Mouse (Mus musculus): ENCODE results near the gene Frmd8. TPM values are rescaled to one million over a fixed set of nuclear protein-coding genes. Genes with fewer than 3 reads are reported as not detected.

Frmd8 gene
- polyA plus RNA-seq, 1 experiment from 2014 or later = 13.1 TPM

Other genes starting within 250 kb of the Frmd8 start
- 29.8 and 35.8 TPM in 2 replicates for gene Rela, start 237.8 kb downstream of the Frmd8 start, polyA plus RNA-seq (2014; fragmentation: Nextera tagmentation; extraction: Ambion mirVana)
- 9.2 and 10.2 TPM in 2 replicates for gene Sipa1, start 211.6 kb downstream of the Frmd8 start, polyA plus RNA-seq (2014; fragmentation: Nextera tagmentation; extraction: Ambion mirVana)
- 9.2 and 11.8 TPM in 2 replicates for gene Map3k11, start 186.5 kb downstream of the Frmd8 start, polyA plus RNA-seq (2014; fragmentation: Nextera tagmentation; extraction: Ambion mirVana)
- gene Pcnx3, start 186.4 kb downstream of the Frmd8 start, polyA plus RNA-seq (2014; fragmentation: Nextera tagmentation; extraction: Ambion mirVana) = 20.9 and 24.6 TPM in 2 replicates
- 0.17 TPM in 1 of 2 replicates, not detected in the other for gene Kcnk7, start 170.9 kb downstream of the Frmd8 start, polyA plus RNA-seq (2014; fragmentation: Nextera tagmentation; extraction: Ambion mirVana)
- gene Ehbp1l1, start 149.0 kb downstream of the Frmd8 start, polyA plus RNA-seq (2014; fragmentation: Nextera tagmentation; extraction: Ambion mirVana) = 7.0 and 10.1 TPM in 2 replicates
- gene Fam89b, start 145.6 kb downstream of the Frmd8 start, polyA plus RNA-seq (2014; fragmentation: Nextera tagmentation; extraction: Ambion mirVana) = 204 and 233 TPM in 2 replicates
- gene Ltbp3, start 134.4 kb downstream of the Frmd8 start, polyA plus RNA-seq (2014; fragmentation: Nextera tagmentation; extraction: Ambion mirVana) = 8.5 and 10.7 TPM in 2 replicates
- 56.1 and 67.9 TPM in 2 replicates for gene Scyl1, start 103.9 kb downstream of the Frmd8 start, polyA plus RNA-seq (2014; fragmentation: Nextera tagmentation; extraction: Ambion mirVana)
- 1.7 TPM in 2 replicates for gene Slc25a45, start 2.5 kb upstream of the Frmd8 start, polyA plus RNA-seq (2014; fragmentation: Nextera tagmentation; extraction: Ambion mirVana)
- gene Tigd3, start 18.9 kb upstream of the Frmd8 start, polyA plus RNA-seq (2014; fragmentation: Nextera tagmentation; extraction: Ambion mirVana) = 7.0 and 7.1 TPM in 2 replicates
- 127 and 136 TPM in 2 replicates for gene Dpf2, start 37.7 kb upstream of the Frmd8 start, polyA plus RNA-seq (2014; fragmentation: Nextera tagmentation; extraction: Ambion mirVana)
- 7.9 and 9.6 TPM in 2 replicates for gene Cdc42ep2, start 49.5 kb upstream of the Frmd8 start, polyA plus RNA-seq (2014; fragmentation: Nextera tagmentation; extraction: Ambion mirVana)
- gene Pola2, start 88.9 kb upstream of the Frmd8 start, polyA plus RNA-seq (2014; fragmentation: Nextera tagmentation; extraction: Ambion mirVana) = 35.5 and 41.1 TPM in 2 replicates
- gene Slc22a20, start 110.9 kb upstream of the Frmd8 start, polyA plus RNA-seq (2014; fragmentation: Nextera tagmentation; extraction: Ambion mirVana) = not detected in 2 replicates
- 2.4 TPM in 2 replicates for gene Capn1, start 140.6 kb upstream of the Frmd8 start, polyA plus RNA-seq (2014; fragmentation: Nextera tagmentation; extraction: Ambion mirVana)
- gene Syvn1, start 171.3 kb upstream of the Frmd8 start, polyA plus RNA-seq (2014; fragmentation: Nextera tagmentation; extraction: Ambion mirVana) = 17.6 and 20.2 TPM in 2 replicates
- gene Mrpl49, start 182.5 kb upstream of the Frmd8 start, polyA plus RNA-seq (2014; fragmentation: Nextera tagmentation; extraction: Ambion mirVana) = 82.8 and 85.5 TPM in 2 replicates
- 626 and 785 TPM in 2 replicates for gene Fau, start 182.6 kb upstream of the Frmd8 start, polyA plus RNA-seq (2014; fragmentation: Nextera tagmentation; extraction: Ambion mirVana)
- 38.2 and 40.5 TPM in 2 replicates for gene Znhit2, start 185.9 kb upstream of the Frmd8 start, polyA plus RNA-seq (2014; fragmentation: Nextera tagmentation; extraction: Ambion mirVana)
- gene Tm7sf2, start 193.1 kb upstream of the Frmd8 start, polyA plus RNA-seq (2014; fragmentation: Nextera tagmentation; extraction: Ambion mirVana) = 32.6 and 35.6 TPM in 2 replicates
- 59.5 and 73.9 TPM in 2 replicates for gene Vps51, start 202.0 kb upstream of the Frmd8 start, polyA plus RNA-seq (2014; fragmentation: Nextera tagmentation; extraction: Ambion mirVana)
- gene Tmem262, start 204.8 kb upstream of the Frmd8 start, polyA plus RNA-seq (2014; fragmentation: Nextera tagmentation; extraction: Ambion mirVana) = not detected in 2 replicates
- gene Gm28374, start 207.0 kb upstream of the Frmd8 start, polyA plus RNA-seq (2014; fragmentation: Nextera tagmentation; extraction: Ambion mirVana) = 1.1 and 1.4 TPM in 2 replicates
- gene Zfpl1, start 209.7 kb upstream of the Frmd8 start, polyA plus RNA-seq (2014; fragmentation: Nextera tagmentation; extraction: Ambion mirVana) = 81.1 and 87.2 TPM in 2 replicates
- gene Cdca5, start 209.7 kb upstream of the Frmd8 start, polyA plus RNA-seq (2014; fragmentation: Nextera tagmentation; extraction: Ambion mirVana) = 20.0 and 28.2 TPM in 2 replicates
- not detected in 2 replicates for gene AC131692.1, start 219.1 kb upstream of the Frmd8 start, polyA plus RNA-seq (2014; fragmentation: Nextera tagmentation; extraction: Ambion mirVana)
- 0.36 and 0.42 TPM in 2 replicates for gene Naaladl1, start 230.5 kb upstream of the Frmd8 start, polyA plus RNA-seq (2014; fragmentation: Nextera tagmentation; extraction: Ambion mirVana)
- gene Sac3d1, start 243.4 kb upstream of the Frmd8 start, polyA plus RNA-seq (2014; fragmentation: Nextera tagmentation; extraction: Ambion mirVana) = 56.4 and 57.6 TPM in 2 replicates

Data from forebrain, embryonic 14.5 days (tissue).